Mouse (Mus musculus): ENCODE data around the gene Gpr161. TPM values are rescaled to one million over a fixed set of nuclear protein-coding genes. Genes with fewer than 3 reads are reported as not detected.
"Not testable (repeated sequence)": the region's sequence is repeated elsewhere in the genome, so short reads cannot be mapped to it uniquely, and the experiment has no call there.

The Gpr161 gene
- polyA plus RNA-seq, 1 experiment from 2014 or later, result 4.8 TPM

- no peak overlapping the region for H3K4me3 ChIP-seq (ENCODE audit: low read depth, low read length)
- ATAC-seq (ENCODE audit: low read depth), result no peak
- 0 out of 2 replicates have a peak, but pooled peaks cover 2% of the 10 kb centered on the region for H3K36me3 ChIP-seq (ENCODE audit: control insufficient read depth, insufficient read depth, low read length)
- H3K27me3 ChIP-seq (ENCODE audit: control insufficient read depth, insufficient read depth, low read length), result no peaks in the 10 kb centered on the region
- WGBS, result 90% methylated on average over 2 of the region's 2 CpGs
- no peaks in the 10 kb centered on the region for H3K4me1 ChIP-seq (ENCODE audit: control insufficient read depth, insufficient read depth, low read length)
- H3K27ac ChIP-seq (ENCODE audit: low read depth, low read length), result no peak overlapping the region
- H3K9ac ChIP-seq (replicated peaks; ENCODE audit: low read depth, low read length), result no peak overlapping the region
- no peaks in the 10 kb centered on the region for H3K9me3 ChIP-seq (ENCODE audit: control insufficient read depth, low read length)
- H3K4me2 ChIP-seq (ENCODE audit: low read depth, low read length), result no peak overlapping the region
Measured at GRCm38 (mm10) chr1:165327370-165327769, 31.8 kb downstream of the Gpr161 start.

GRCm38 (mm10) chr1:165327831-165328230, 32.2 kb downstream of the Gpr161 start:
- H3K4me1 ChIP-seq (ENCODE audit: control insufficient read depth, insufficient read depth, low read length), result no peaks in the 10 kb centered on the region
- no peak overlapping the region for H3K4me3 ChIP-seq (ENCODE audit: low read depth, low read length)
- H3K9ac ChIP-seq (replicated peaks; ENCODE audit: low read depth, low read length), result no peak overlapping the region
- no peak overlapping the region for H3K27ac ChIP-seq (ENCODE audit: low read depth, low read length)
- H3K27me3 ChIP-seq (ENCODE audit: control insufficient read depth, insufficient read depth, low read length), result no peaks in the 10 kb centered on the region
- H3K4me2 ChIP-seq (ENCODE audit: low read depth, low read length), result no peak overlapping the region
- no peak for ATAC-seq (ENCODE audit: low read depth)
- H3K9me3 ChIP-seq (ENCODE audit: control insufficient read depth, low read length), result no peaks in the 10 kb centered on the region
- 83% methylated on average over 5 of the region's 5 CpGs for WGBS
- H3K36me3 ChIP-seq (ENCODE audit: control insufficient read depth, insufficient read depth, low read length), result no peaks in the 10 kb centered on the region

GRCm38 (mm10) chr1:165328384-165329289, 33.0 kb downstream of the Gpr161 start:
- WGBS, result 97% methylated on average over 17 of the region's 17 CpGs
- not testable (repeated sequence) for H3K9me3 ChIP-seq (ENCODE audit: control insufficient read depth, low read length); H3K27me3 ChIP-seq (ENCODE audit: control insufficient read depth, insufficient read depth, low read length); H3K4me1 ChIP-seq (ENCODE audit: control insufficient read depth, insufficient read depth, low read length); H3K4me3 ChIP-seq (ENCODE audit: low read depth, low read length); H3K4me2 ChIP-seq (ENCODE audit: low read depth, low read length); H3K36me3 ChIP-seq (ENCODE audit: control insufficient read depth, insufficient read depth, low read length); H3K9ac ChIP-seq (replicated peaks; ENCODE audit: low read depth, low read length); ATAC-seq (ENCODE audit: low read depth); H3K27ac ChIP-seq (ENCODE audit: low read depth, low read length)

- no peaks in the 10 kb centered on the region for H3K9me3 ChIP-seq (ENCODE audit: control insufficient read depth, low read length)
- no peaks in the 10 kb centered on the region for H3K4me1 ChIP-seq (ENCODE audit: control insufficient read depth, insufficient read depth, low read length)
- H3K9ac ChIP-seq (replicated peaks; ENCODE audit: low read depth, low read length), result no peak overlapping the region
- no peak overlapping the region for H3K27ac ChIP-seq (ENCODE audit: low read depth, low read length)
- no peak overlapping the region for H3K4me3 ChIP-seq (ENCODE audit: low read depth, low read length)
- no peak overlapping the region for H3K4me2 ChIP-seq (ENCODE audit: low read depth, low read length)
- H3K27me3 ChIP-seq (ENCODE audit: control insufficient read depth, insufficient read depth, low read length), result no peaks in the 10 kb centered on the region
- no peak for ATAC-seq (ENCODE audit: low read depth)
- H3K36me3 ChIP-seq (ENCODE audit: control insufficient read depth, insufficient read depth, low read length), result no peaks in the 10 kb centered on the region
Measured at GRCm38 (mm10) chr1:165330859-165331258, 35.3 kb downstream of the Gpr161 start.

GRCm38 (mm10) chr1:165332797-165333196, 37.2 kb downstream of the Gpr161 start:
- WGBS, result 87% methylated on average over 3 of the region's 3 CpGs
- no peak for ATAC-seq (ENCODE audit: low read depth)

GRCm38 (mm10) chr1:165342126-165342525, 46.5 kb downstream of the Gpr161 start:
- Histone ChIP-seq H3K9me3 (ENCODE audit: control insufficient read depth, low read length) (no peaks in the 10 kb centered on the region), H3K4me2 (ENCODE audit: low read depth, low read length) (no peak overlapping the region), H3K4me1 (ENCODE audit: control insufficient read depth, insufficient read depth, low read length) (no peaks in the 10 kb centered on the region), H3K36me3 (ENCODE audit: control insufficient read depth, insufficient read depth, low read length) (no peaks in the 10 kb centered on the region), H3K27ac (ENCODE audit: low read depth, low read length) (no peak overlapping the region), H3K27me3 (ENCODE audit: control insufficient read depth, insufficient read depth, low read length) (no peaks in the 10 kb centered on the region), H3K4me3 (ENCODE audit: low read depth, low read length) (no peak overlapping the region), H3K9ac (replicated peaks; ENCODE audit: low read depth, low read length) (no peak overlapping the region)
- WGBS, result 67% methylated on average over 7 of the region's 7 CpGs
- ATAC-seq (ENCODE audit: low read depth), result no peak

More at GRCm38 (mm10) chr1:165332797-165333196, 37.2 kb downstream of the Gpr161 start:
- no peak overlapping the region for H3K4me2 ChIP-seq (ENCODE audit: low read depth, low read length)
- no peaks in the 10 kb centered on the region for H3K4me1 ChIP-seq (ENCODE audit: control insufficient read depth, insufficient read depth, low read length)
- H3K4me3 ChIP-seq (ENCODE audit: low read depth, low read length), result no peak overlapping the region
- H3K36me3 ChIP-seq (ENCODE audit: control insufficient read depth, insufficient read depth, low read length), result no peaks in the 10 kb centered on the region
- H3K27ac ChIP-seq (ENCODE audit: low read depth, low read length), result no peak overlapping the region
- H3K27me3 ChIP-seq (ENCODE audit: control insufficient read depth, insufficient read depth, low read length), result no peaks in the 10 kb centered on the region
- no peak overlapping the region for H3K9ac ChIP-seq (replicated peaks; ENCODE audit: low read depth, low read length)
- no peaks in the 10 kb centered on the region for H3K9me3 ChIP-seq (ENCODE audit: control insufficient read depth, low read length)

GRCm38 (mm10) chr1:165344453-165344852, 48.9 kb downstream of the Gpr161 start:
- ATAC-seq (ENCODE audit: low read depth), result peak; percentile 84; the same call in 1 of the 2 replicates
- H3K27me3 ChIP-seq (ENCODE audit: control insufficient read depth, insufficient read depth, low read length), result no peaks in the 10 kb centered on the region
- 37% methylated on average over 4 of the region's 4 CpGs for WGBS

GRCm38 (mm10) chr1:165348627-165349026, 53.0 kb downstream of the Gpr161 start:
- no peaks in the 10 kb centered on the region for H3K4me1 ChIP-seq (ENCODE audit: control insufficient read depth, insufficient read depth, low read length)
- no peak overlapping the region for H3K9ac ChIP-seq (replicated peaks; ENCODE audit: low read depth, low read length)
- no peak for ATAC-seq (ENCODE audit: low read depth)
- H3K4me2 ChIP-seq (ENCODE audit: low read depth, low read length), result no peak overlapping the region
- H3K27me3 ChIP-seq (ENCODE audit: control insufficient read depth, insufficient read depth, low read length), result no peaks in the 10 kb centered on the region
- no peaks in the 10 kb centered on the region for H3K9me3 ChIP-seq (ENCODE audit: control insufficient read depth, low read length)
- H3K4me3 ChIP-seq (ENCODE audit: low read depth, low read length), result no peak overlapping the region
- no peaks in the 10 kb centered on the region for H3K36me3 ChIP-seq (ENCODE audit: control insufficient read depth, insufficient read depth, low read length)
- no peak overlapping the region for H3K27ac ChIP-seq (ENCODE audit: low read depth, low read length)

More at GRCm38 (mm10) chr1:165344453-165344852, 48.9 kb downstream of the Gpr161 start:
- Histone ChIP-seq H3K4me3 (ENCODE audit: low read depth, low read length) (no peak overlapping the region), H3K9me3 (ENCODE audit: control insufficient read depth, low read length) (no peaks in the 10 kb centered on the region), H3K9ac (replicated peaks; ENCODE audit: low read depth, low read length) (no peak overlapping the region), H3K36me3 (ENCODE audit: control insufficient read depth, insufficient read depth, low read length) (no peaks in the 10 kb centered on the region), H3K4me1 (ENCODE audit: control insufficient read depth, insufficient read depth, low read length) (no peaks in the 10 kb centered on the region), H3K27ac (ENCODE audit: low read depth, low read length) (no peak overlapping the region), H3K4me2 (ENCODE audit: low read depth, low read length) (no peak overlapping the region)

GRCm38 (mm10) chr1:165356347-165356746, 60.8 kb downstream of the Gpr161 start:
- Histone ChIP-seq H3K4me1 (ENCODE audit: control insufficient read depth, insufficient read depth, low read length) (no peaks in the 10 kb centered on the region), H3K9me3 (ENCODE audit: control insufficient read depth, low read length) (no peaks in the 10 kb centered on the region), H3K27ac (ENCODE audit: low read depth, low read length) (no peak overlapping the region), H3K4me2 (ENCODE audit: low read depth, low read length) (no peak overlapping the region), H3K4me3 (ENCODE audit: low read depth, low read length) (no peak overlapping the region), H3K27me3 (ENCODE audit: control insufficient read depth, insufficient read depth, low read length) (no peaks in the 10 kb centered on the region), H3K36me3 (ENCODE audit: control insufficient read depth, insufficient read depth, low read length) (no peaks in the 10 kb centered on the region), H3K9ac (replicated peaks; ENCODE audit: low read depth, low read length) (no peak overlapping the region)
- ATAC-seq (ENCODE audit: low read depth), result no peak
- WGBS, result 71% methylated on average over 2 of the region's 2 CpGs

Measured in neural tube, embryonic 14.5 days (tissue).